ENCODE assay signal across 11 mouse cellular contexts in the genomic region with DNA sequence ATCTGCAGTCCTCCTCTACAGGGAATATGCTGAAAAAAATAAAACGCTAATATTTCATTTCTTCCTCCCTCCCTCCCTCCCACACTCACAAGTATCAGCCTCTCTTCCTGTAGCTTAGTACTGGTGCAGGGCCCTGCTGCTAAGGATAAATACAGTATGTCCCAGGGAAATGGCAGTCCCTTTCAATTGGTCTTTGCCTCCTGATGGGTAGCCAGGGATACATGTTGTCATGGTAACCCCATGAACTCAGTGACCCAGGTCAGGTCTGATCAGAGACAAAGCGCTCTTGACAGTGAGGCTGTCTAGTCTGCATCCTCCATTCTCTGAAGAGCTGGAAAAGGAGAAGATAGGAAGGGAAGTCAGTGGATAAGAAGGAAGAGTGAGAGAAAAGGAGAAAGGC.
A peak's percentile ranks its signal among the peaks of the same experiment; 100 is the strongest.
DNase-seq lines count a peak whose midpoint lies in the region; ATAC-seq lines count a peak whose summit lies in the region.
"Had no signal": no experiment of that assay in that cellular context is flagged by ENCODE, and none has a peak within 500 bp of the region (broad histone marks: within the 10 kb centered on the region; RNA-seq: fewer than 3 reads in every experiment).

No protein-coding gene starts in this region.

- peaks cover 6% of the 10 kb centered on the region; the same call in 1 of the 2 replicates for H3K4me1 ChIP-seq in forebrain, embryonic 16.5 days (replicated peaks; ENCODE audit: control insufficient read depth, insufficient read depth, low read length)
- H3K4me1 ChIP-seq in midbrain, embryonic 12.5 days: peaks cover 15% of the 10 kb centered on the region
- H3K4me1 ChIP-seq: liver, embryonic 13.5 days had no signal

- DNase-seq in cerebellum, postnatal 10 days: peak; percentile 28 to 34
- DNase-seq in cerebellum, adult 11 months: no peak
- peak; percentile 82 for DNase-seq in retina, postnatal 1 day
- DNase-seq in gastrocnemius, postnatal 25 days: no peak
- DNase-seq in kidney, postnatal 36 days: no peak
- no peak for DNase-seq in gastrocnemius, adult 18-20 months (ENCODE audit: low spot score)
- DNase-seq: adrenal gland, adult 8-10 months; liver, embryonic 13.5 days had no signal

- no peak overlapping the region for H3K4me3 ChIP-seq in forebrain, embryonic 16.5 days (replicated peaks; ENCODE audit: low read length)
- H3K4me3 ChIP-seq in midbrain, embryonic 12.5 days: no peak overlapping the region
- H3K4me3 ChIP-seq: liver, embryonic 13.5 days had no signal

- ATAC-seq in forebrain, embryonic 16.5 days: peak; percentile 58
- peak; percentile 92 for ATAC-seq in midbrain, embryonic 12.5 days (ENCODE audit: low FRiP score, low read depth)

- no peaks in the 10 kb centered on the region for H3K9me3 ChIP-seq in forebrain, embryonic 16.5 days (ENCODE audit: control insufficient read depth, low read length)
- H3K9me3 ChIP-seq in midbrain, embryonic 12.5 days: no peaks in the 10 kb centered on the region
- H3K9me3 ChIP-seq: G1E; liver, embryonic 13.5 days had no signal

- no peak overlapping the region for H3K9ac ChIP-seq in forebrain, embryonic 16.5 days (replicated peaks; ENCODE audit: low read depth, low read length)
- no peak overlapping the region for H3K9ac ChIP-seq in midbrain, embryonic 12.5 days (replicated peaks)
- H3K9ac ChIP-seq: liver, embryonic 13.5 days had no signal

- H3K36me3 ChIP-seq in forebrain, embryonic 16.5 days (ENCODE audit: control insufficient read depth, insufficient read depth): no peaks in the 10 kb centered on the region
- H3K36me3 ChIP-seq in midbrain, embryonic 12.5 days: no peaks in the 10 kb centered on the region
- H3K36me3 ChIP-seq: G1E; liver, embryonic 13.5 days had no signal

- no peak overlapping the region for H3K27ac ChIP-seq in forebrain, embryonic 16.5 days (ENCODE audit: low read length)
- peak overlapping the region; percentile 75 for H3K27ac ChIP-seq in midbrain, embryonic 12.5 days (replicated peaks)
- H3K27ac ChIP-seq: liver, embryonic 13.5 days had no signal

- H3K27me3 ChIP-seq in forebrain, embryonic 16.5 days (replicated peaks; ENCODE audit: control insufficient read depth, insufficient read depth, low read length): no peaks in the 10 kb centered on the region
- no peaks in the 10 kb centered on the region for H3K27me3 ChIP-seq in midbrain, embryonic 12.5 days
- H3K27me3 ChIP-seq: liver, embryonic 13.5 days had no signal

- WGBS in forebrain, embryonic 16.5 days: 19% methylated on average over 2 of the region's 2 CpGs
- 23% methylated on average over 2 of the region's 2 CpGs for WGBS in midbrain, embryonic 12.5 days

- H3K4me2 ChIP-seq in forebrain, embryonic 16.5 days (ENCODE audit: low read length): no peak overlapping the region
- no peak overlapping the region for H3K4me2 ChIP-seq in midbrain, embryonic 12.5 days (replicated peaks)
- H3K4me2 ChIP-seq: liver, embryonic 13.5 days had no signal

Comparison
In these comparisons a context has a peak if more than half of its experiments do, and no peak if none do; other contexts are left out.
1. DNase-seq: peak in cerebellum, postnatal 10 days (2 of 2) and retina, postnatal 1 day (single experiment); none in cerebellum, adult 11 months (single experiment), gastrocnemius, postnatal 25 days (single experiment), kidney, postnatal 36 days (0 of 2) and gastrocnemius, adult 18-20 months (single experiment).